Mouse (Mus musculus): ENCODE results near the gene Fpgs. TPM values are rescaled to one million over a fixed set of nuclear protein-coding genes. Genes with fewer than 3 reads are reported as not detected.
A peak's percentile ranks its signal among the peaks of the same experiment; 100 is the strongest.

The Fpgs gene
- polyA plus RNA-seq, 1 experiment: 26.0 TPM

DNA sequence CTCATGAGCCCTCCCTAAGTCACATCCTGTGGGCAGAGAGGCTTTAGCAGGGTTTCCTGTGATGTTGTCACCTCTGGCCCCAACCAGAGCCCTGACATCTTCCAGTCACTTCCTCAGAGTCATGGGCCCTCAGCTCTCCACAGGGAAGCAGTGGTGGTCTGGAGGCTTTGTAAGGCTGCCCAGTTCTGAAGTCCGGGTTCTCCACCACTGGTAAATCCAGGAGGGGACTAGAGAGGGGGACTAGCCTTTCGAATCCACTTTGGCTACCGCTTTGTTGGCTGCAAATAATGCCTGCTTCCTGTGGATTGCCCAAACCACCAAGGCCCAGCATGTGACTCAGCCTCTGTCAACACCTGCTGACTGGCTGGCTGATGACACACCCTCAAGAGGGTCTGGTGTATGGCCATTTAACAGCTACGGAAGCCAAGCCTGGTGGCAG is 11.1 kb upstream of the Fpgs start:
- no peak overlapping the region for H3K4me3 ChIP-seq (ENCODE audit: low read depth, low read length)
- whole genome bisulfite sequencing: 16% methylated on average over 4 of the region's 4 CpGs
- H3K27me3 ChIP-seq (ENCODE audit: control insufficient read depth, insufficient read depth, low read length): no peaks in the 10 kb centered on the region
- peaks cover 16% of the 10 kb centered on the region; the same call in 1 of the 2 replicates for H3K4me1 ChIP-seq (ENCODE audit: control insufficient read depth, insufficient read depth, insufficient read length, low read length)
- TF ChIP-seq CTCF (IDR thresholded peaks at IDR 0.05; ENCODE audit: extremely low read depth, insufficient read length, insufficient replicate concordance, low read depth, low read length) (no peak; the same call in 1 of the 2 replicates), POLR2A (IDR thresholded peaks at IDR 0.05; ENCODE audit: low read depth, low read length) (no peak)
- peaks cover 9% of the 10 kb centered on the region for H3K36me3 ChIP-seq (ENCODE audit: control insufficient read depth, insufficient read depth, low read length)
- peak overlapping the region; percentile 80 for H3K27ac ChIP-seq (ENCODE audit: insufficient read depth, low read depth, low read length)

DNA sequence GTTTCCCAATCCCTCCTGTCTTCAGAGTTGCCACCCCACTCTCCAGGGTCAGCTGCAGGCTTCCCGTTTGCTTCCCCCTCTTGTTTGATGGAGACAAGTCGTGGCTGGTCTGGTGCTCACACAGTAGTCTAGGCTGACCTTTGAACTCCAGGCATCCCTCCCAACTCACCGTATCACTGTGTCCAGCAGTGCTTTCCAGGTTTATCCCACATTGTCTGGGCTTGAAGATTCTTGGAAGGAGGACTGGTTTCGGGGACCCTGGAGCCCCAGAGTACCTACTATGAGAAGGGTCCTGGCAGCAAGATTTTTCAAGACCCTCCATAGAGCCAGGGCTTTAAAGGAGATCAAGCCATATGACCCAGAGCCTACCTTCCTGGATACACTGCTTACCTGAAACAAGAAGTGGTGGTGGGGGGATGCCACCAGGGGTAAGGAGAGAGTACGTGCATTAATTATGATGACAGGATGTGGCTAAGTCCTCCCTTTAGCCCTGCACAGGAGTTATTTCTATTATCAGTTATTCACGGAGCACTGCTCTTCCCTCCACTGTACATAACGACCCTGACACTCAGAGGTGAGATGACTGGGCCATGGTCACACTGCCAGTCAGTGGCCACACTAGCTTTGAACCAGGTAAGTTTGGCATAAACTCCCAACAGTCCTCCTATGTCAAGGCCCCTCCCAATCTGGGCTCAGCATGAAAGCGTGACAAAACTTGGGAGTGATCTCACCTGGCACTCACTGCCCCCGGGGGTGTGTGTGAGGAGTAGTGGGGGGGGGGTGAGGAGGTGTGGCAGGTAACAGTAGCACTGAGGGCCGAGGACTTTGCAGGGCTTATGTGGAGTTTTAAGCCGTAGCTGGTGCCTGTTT is 10.4 kb upstream of the Fpgs start:
- WGBS: 30% methylated on average over 11 of the region's 11 CpGs
- no peaks in the 10 kb centered on the region for H3K27me3 ChIP-seq (ENCODE audit: control insufficient read depth, insufficient read depth, low read length)
- peak overlapping the region; percentile 80 for H3K27ac ChIP-seq (ENCODE audit: insufficient read depth, low read depth, low read length)
- TF ChIP-seq POLR2A (IDR thresholded peaks at IDR 0.05; ENCODE audit: low read depth, low read length) (no peak), CTCF (IDR thresholded peaks at IDR 0.05; ENCODE audit: extremely low read depth, insufficient read length, insufficient replicate concordance, low read depth, low read length) (no peak)
- H3K4me1 ChIP-seq (ENCODE audit: control insufficient read depth, insufficient read depth, insufficient read length, low read length): peaks cover 16% of the 10 kb centered on the region; the same call in 1 of the 2 replicates
- peaks cover 15% of the 10 kb centered on the region for H3K36me3 ChIP-seq (ENCODE audit: control insufficient read depth, insufficient read depth, low read length)
- no peak overlapping the region for H3K4me3 ChIP-seq (ENCODE audit: low read depth, low read length)

DNA sequence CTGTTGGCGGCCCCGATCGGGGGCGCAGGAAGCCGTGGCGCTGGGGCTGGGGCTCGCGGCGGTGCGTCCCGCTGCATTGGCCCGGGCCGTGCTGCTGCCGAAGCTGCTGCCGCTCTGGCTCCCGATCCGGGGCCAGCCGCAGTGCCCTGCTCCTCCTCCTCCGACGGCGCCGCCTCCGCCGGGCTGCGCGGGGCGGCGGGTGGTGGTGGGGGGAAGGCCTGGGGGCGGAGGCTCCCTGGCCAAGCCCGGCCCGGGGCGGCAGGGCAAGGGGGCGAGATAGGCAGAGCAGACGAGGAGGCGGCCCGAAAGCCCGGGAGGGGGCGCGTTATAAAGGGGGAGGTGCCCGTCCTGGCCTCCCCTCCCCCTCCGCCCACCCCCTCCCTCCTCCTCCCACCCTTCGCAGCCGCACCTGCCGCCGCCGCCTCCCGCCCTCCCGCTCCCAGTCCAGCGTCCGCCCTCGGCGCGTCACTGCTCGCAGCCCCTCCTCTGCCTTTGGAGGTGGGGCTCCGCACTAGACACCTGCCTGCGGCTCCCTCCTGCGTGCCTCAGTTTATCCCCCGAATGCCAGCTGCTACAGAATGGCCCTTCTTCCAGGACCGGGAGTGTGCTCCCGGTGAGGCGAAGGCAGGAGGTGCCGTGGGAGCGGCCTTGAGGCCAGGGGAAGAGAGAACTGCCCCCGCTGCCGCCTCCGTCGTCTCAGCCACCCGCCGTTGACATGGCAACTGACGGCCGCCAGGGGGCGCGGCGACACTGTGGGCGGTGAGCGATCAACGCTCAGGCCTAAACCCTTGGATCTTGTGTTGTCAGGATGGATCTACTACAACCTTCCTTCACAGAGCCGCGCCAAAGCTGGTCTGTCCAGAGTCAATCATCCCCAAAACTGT is 9.2 kb upstream of the Fpgs start, which contains the start of gene Cdk9:
Cdk9 (minus strand) TSS at position 143 of the 884 bp plus-strand sequence.
- Histone ChIP-seq H3K4me1 (ENCODE audit: control insufficient read depth, insufficient read depth, insufficient read length, low read length) (peaks cover 16% of the 10 kb centered on the region; the same call in 1 of the 2 replicates), H3K36me3 (ENCODE audit: control insufficient read depth, insufficient read depth, low read length) (peaks cover 25% of the 10 kb centered on the region), H3K27me3 (ENCODE audit: control insufficient read depth, insufficient read depth, low read length) (no peaks in the 10 kb centered on the region), H3K4me3 (ENCODE audit: low read depth, low read length) (peak within 1 kb of the TSS; percentile 98), H3K27ac (ENCODE audit: insufficient read depth, low read depth, low read length) (peak within 1 kb of the TSS; percentile 86)
- TF ChIP-seq POLR2A (IDR thresholded peaks at IDR 0.05; ENCODE audit: low read depth, low read length) (no peak; the same call in 1 of the 2 replicates), CTCF (IDR thresholded peaks at IDR 0.05; ENCODE audit: extremely low read depth, insufficient read length, insufficient replicate concordance, low read depth, low read length) (peak; percentile 93)
- WGBS: under 1% methylated on average over 59 of the region's 79 CpGs

DNA sequence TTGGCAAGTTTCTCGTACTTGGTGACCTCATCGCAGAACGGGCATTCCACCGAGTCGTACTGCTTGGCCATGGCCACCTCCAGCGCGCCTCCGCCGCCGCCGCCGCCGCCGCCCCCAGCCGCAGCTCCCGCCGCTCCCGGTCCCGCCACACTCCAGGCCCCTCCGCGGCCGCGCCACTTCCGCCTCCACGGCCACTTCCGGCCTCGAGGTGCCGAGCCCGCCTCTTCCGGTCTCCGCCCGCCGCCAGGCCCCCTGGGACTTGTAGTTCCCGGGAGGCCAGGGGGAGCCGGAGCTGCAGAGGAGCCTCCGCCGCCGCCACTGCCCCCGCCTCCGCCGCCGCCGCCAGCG is 8.6 kb upstream of the Fpgs start:
- H3K4me1 ChIP-seq (ENCODE audit: control insufficient read depth, insufficient read depth, insufficient read length, low read length): peaks cover 16% of the 10 kb centered on the region; the same call in 1 of the 2 replicates
- TF ChIP-seq POLR2A (IDR thresholded peaks at IDR 0.05; ENCODE audit: low read depth, low read length) (no peak), CTCF (IDR thresholded peaks at IDR 0.05; ENCODE audit: extremely low read depth, insufficient read length, insufficient replicate concordance, low read depth, low read length) (no peak)
- 1% methylated on average over 22 of the region's 44 CpGs for WGBS

DNA sequence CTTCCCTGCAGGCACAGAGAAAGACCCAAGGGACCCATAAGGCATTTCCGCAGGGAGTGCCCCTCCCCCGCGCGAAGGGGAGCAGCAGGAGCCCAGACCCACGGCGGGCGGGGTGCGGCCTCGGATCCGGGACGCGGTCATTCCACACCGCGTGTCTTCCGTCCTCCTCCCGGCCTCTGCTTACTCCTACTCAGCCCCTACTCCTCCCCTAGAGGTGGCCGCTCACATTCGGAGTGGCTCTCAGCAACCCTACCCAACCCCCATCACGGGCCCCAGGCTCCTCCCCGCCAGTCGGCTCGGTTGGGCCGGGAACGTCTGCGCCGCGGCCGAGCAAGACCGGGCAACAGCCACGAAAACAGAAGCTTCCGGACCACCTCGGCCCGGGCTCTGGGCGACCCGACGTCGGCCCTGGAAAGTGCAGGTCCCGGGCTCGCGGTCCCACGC is 8.2 kb upstream of the Fpgs start:
- no peak for TF ChIP-seq POLR2A (IDR thresholded peaks at IDR 0.05; ENCODE audit: low read depth, low read length)
- no peak for TF ChIP-seq CTCF (IDR thresholded peaks at IDR 0.05; ENCODE audit: extremely low read depth, insufficient read length, insufficient replicate concordance, low read depth, low read length)
- under 1% methylated on average over 41 of the region's 41 CpGs for WGBS
- peaks cover 16% of the 10 kb centered on the region; the same call in 1 of the 2 replicates for H3K4me1 ChIP-seq (ENCODE audit: control insufficient read depth, insufficient read depth, insufficient read length, low read length)
- peaks cover 32% of the 10 kb centered on the region for H3K36me3 ChIP-seq (ENCODE audit: control insufficient read depth, insufficient read depth, low read length)
- no peaks in the 10 kb centered on the region for H3K27me3 ChIP-seq (ENCODE audit: control insufficient read depth, insufficient read depth, low read length)
- H3K27ac ChIP-seq (ENCODE audit: insufficient read depth, low read depth, low read length): peak overlapping the region; percentile 71
- H3K4me3 ChIP-seq (ENCODE audit: low read depth, low read length): peak overlapping the region; percentile 98

More for the DNA sequence above, 8.6 kb upstream of the Fpgs start:
- H3K4me3 ChIP-seq (ENCODE audit: low read depth, low read length): peak overlapping the region; percentile 98
- H3K36me3 ChIP-seq (ENCODE audit: control insufficient read depth, insufficient read depth, low read length): peaks cover 30% of the 10 kb centered on the region
- no peaks in the 10 kb centered on the region for H3K27me3 ChIP-seq (ENCODE audit: control insufficient read depth, insufficient read depth, low read length)
- H3K27ac ChIP-seq (ENCODE audit: insufficient read depth, low read depth, low read length): peak overlapping the region; percentile 81

DNA sequence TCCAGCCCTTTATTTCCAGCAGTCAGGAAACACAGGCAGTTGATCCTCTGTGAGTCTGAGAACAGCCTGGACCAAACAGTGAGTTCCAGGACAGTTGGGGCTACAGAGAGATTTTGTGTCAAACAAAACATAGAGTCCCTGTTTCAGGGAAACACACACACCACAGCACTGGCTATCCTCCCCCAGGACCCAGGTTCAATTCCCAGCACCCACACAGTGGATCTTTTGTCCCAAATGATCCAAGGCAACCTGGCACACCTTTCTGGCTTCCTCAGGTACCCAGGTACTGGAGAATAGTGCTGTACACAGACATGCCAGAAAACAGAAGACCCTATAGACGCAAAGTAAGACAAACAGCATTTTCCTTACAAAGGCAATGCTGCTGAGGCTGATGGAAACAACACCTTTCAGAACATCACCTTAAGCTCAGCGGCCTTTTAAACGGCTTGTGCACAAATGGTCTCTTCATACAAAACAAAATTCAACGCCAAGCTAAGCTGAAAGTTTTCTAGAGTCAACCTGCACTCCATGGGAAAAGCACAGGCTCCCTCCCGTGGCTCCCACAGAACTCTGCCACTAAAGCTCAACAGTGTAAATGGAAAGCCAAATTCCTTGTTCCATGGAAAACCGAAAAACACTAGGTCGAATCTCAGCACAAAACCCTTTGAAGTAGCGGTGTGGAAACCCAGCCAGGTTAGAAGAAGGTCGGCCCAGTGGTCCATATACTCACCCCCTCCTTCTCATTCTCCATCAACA is 7.5 kb upstream of the Fpgs start:
- H3K27me3 ChIP-seq (ENCODE audit: control insufficient read depth, insufficient read depth, low read length): no peaks in the 10 kb centered on the region
- peak overlapping the region; percentile 71; the same call in 1 of the 2 replicates for H3K27ac ChIP-seq (ENCODE audit: insufficient read depth, low read depth, low read length)
- peaks cover 39% of the 10 kb centered on the region for H3K36me3 ChIP-seq (ENCODE audit: control insufficient read depth, insufficient read depth, low read length)
- TF ChIP-seq POLR2A (IDR thresholded peaks at IDR 0.05; ENCODE audit: low read depth, low read length) (no peak), CTCF (IDR thresholded peaks at IDR 0.05; ENCODE audit: extremely low read depth, insufficient read length, insufficient replicate concordance, low read depth, low read length) (no peak)
- 15% methylated on average over 9 of the region's 9 CpGs for WGBS
- H3K4me1 ChIP-seq (ENCODE audit: control insufficient read depth, insufficient read depth, insufficient read length, low read length): peaks cover 16% of the 10 kb centered on the region; the same call in 1 of the 2 replicates
- peak overlapping the region; percentile 98 for H3K4me3 ChIP-seq (ENCODE audit: low read depth, low read length)

Measured in small intestine, adult 2 months (tissue).